Mouse (Mus musculus) layer of hippocampus, adult 9-10 months (tissue): ENCODE measurements around the gene Iqcf6.
A peak's percentile ranks its signal among the peaks of the same experiment; 100 is the strongest.
"Not testable (repeated sequence)": the region's sequence is repeated elsewhere in the genome, so short reads cannot be mapped to it uniquely, and the experiment has no call there.

Source experiments
- DNase-seq: peaks from one replicate; pipeline ENCODE4 v3.0.0; 2022; ENCODE audit warnings: low spot score

Iqcf6 gene

DNA sequence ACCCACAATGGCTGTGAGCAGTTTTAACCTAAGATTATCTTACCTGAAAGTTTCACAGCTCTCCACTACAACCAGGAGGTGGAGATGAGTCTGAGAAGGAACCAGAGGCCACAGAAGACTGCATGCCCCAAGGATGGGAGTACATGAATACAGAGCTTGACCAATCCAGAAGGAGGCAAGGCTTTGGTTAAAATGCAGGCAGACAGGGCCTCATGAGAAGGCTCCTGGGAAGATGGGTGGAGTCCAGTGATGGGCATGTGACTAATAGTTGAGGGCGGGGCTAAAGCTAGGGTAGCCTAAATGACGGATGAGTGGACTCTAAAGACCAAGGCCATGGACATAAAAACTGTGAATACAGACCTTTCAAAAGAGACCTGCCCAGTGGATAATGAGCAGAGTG, at the start of gene Iqcf6:
Gene Iqcf6, plus strand, starts transcription at position 301 of the 400 bp plus-strand sequence.
- no peak for DNase-seq

DNA sequence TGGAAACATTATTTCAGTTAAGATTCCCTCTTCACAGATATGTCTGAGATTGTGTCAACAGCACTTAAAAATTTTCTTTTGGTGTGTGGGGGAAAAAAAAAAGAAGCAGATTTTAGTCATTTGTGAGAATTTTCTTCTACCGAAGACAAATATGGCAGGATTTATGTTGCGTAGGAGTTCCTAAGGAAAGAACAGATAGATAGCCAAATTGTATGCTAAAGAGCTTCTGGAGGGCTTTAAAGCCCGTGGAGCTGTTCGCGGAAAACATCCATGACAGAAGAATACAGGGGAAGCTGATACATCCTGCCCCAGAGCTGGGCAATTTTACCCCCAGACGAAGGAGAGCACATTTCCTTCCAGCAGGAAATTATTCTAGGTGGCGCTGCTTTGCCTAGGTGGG, 46.4 kb upstream of the Iqcf6 start:
- DNase-seq: no peak

DNA sequence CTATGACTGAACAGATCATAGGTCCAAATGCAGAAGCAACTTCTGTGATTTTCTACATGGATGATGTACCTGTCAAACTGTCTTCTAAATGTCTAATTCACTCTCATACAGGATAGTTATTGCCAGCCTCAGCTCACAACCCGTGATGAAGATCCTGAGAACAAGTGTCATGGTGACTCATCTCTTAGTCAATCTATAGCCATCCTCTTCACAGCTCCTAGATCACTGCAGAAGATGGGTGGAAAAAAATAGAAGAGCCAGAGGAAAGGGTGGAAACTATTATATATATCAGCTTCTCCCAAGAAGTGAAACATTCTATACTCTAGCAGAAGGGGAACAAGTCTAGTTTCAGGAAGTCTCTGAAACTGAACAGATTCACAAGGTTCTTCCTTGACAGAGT, 43.8 kb upstream of the Iqcf6 start:
- no peak for DNase-seq

DNA sequence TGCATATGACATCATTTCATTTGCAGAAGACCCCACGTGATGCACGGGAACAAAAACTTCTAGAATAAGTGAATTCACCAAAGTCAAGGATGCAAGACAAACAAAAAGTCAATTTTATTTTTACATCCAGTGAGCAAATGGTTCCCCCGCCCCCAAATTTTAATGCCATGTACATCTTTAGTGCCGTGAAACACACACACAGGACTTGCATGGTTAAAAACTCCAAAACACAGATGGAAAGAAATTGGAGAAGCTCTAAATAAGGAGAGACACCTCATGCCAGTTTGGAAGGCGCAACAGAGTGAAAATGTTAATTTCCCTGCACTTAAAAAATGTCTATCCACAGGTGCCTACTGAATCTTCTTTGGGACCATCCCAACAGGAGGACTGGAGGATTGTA, 34.2 kb upstream of the Iqcf6 start:
- DNase-seq: no peak

DNA sequence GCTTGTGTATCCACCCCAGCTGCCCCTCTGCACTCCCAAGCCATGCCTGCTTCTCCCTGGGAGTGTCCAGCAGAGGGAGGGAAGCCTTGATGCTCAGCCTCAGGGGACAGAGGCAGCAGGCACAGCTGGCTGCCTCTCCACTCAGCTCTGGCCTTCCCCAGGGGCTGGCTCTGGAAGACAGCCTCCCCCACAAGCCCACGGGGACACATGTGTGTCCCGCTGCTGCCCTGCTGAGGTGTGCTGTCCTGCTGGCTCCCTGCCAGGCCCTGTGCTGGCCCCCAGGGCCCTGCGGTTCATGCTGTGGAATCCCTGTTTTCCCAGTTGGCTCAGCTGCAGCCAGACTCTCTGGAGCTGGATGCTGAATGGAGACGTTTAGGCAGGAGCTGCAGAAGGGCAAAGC, 31.0 kb upstream of the Iqcf6 start:
- not testable (repeated sequence) for DNase-seq

DNA sequence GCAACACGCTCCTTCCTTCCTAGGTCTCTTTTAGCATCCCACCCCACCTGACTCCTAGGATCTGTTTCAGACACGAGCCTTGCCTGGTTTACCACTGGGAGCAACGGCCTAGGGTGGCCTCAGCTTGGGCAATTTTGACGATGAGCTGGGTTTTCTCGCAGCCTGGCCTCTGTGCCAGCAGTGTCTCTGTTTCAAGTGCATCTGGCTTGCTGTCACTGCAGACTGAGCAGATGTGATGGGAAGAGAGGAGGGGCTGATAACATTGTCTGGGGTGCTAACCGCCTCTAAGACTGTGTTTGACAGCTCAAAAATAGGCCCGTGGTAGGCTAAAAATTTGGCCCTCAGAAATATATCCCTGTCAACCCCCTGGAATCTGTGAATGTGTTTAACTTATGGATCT, 30.5 kb upstream of the Iqcf6 start:
- DNase-seq: no peak

DNA sequence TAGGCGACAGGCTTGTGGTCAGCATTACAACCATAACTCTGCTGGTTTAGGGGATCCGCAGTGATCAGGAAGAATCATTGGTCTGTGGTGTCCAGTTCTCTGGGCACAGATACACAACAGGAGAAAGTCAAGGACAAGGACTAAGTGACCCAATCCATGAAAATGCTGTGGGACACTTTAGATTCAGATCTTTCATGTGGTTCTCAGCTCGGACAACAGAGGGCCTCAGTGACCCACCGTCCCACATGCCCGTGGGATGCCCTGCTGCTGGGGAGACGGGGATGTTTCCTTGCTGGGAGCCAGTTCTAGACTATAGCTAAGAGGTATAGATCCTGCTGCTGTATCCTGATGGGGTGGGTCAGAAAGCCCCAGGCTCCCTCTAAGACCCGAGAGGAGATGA, 27.9 kb upstream of the Iqcf6 start:
- DNase-seq: no peak

DNA sequence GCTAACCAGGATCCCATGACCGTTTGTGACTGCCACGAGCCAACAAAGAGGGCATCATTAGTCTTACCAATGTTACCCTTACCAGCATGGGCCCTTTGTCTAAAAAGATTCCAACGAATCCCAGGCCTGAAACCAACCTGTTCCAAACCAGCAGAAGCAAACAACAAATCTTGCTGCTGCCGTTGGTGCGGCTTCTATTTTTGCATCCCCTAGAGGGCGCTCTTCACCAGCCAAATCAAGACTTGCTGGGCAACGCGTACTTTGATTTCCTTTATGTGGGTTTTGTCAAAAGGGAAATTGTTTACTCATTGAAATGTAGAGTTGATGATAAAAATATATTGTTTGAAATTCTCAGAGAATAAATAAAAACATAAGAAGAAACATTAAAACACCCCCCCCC, 25.8 kb upstream of the Iqcf6 start:
- DNase-seq: no peak

DNA sequence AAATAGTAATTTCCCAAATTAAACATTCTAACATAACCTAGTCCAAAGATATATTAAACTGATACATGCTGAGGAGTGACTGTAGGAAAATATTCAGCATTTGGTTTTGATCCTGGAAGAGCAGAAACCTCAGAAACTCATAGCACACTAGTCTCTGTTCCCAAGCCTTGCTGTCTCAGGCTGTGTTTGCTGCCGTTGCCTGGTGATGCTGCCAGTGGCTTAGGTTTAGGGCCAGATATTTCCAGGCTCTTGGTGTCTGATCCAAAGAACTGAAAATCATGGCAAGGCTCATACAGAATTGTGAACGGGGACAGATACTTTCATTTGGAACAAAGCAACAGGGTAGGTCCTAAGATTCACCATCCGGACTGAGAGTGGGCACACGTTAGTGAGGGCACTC, 15.7 kb upstream of the Iqcf6 start:
- DNase-seq: no peak

DNA sequence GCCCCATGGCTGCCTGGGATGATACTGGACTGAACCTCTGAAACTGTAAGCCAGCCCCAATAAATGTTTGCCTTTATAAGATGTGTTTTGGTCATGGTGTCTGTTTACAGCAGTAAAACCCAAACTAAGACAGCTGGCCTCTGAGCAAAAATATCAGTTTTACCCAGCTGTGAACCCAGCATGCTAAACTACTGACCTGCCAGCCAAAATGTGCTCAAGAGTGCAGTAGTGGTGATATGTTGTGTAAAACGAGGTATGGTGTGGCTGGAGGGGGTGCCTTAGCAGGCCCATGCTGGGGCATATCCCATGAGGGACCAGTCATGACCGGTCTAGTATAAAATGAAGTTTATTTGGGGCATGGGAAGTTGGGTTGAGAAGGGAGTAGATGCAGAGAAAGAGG, 12.4 kb upstream of the Iqcf6 start:
- DNase-seq: no peak

DNA sequence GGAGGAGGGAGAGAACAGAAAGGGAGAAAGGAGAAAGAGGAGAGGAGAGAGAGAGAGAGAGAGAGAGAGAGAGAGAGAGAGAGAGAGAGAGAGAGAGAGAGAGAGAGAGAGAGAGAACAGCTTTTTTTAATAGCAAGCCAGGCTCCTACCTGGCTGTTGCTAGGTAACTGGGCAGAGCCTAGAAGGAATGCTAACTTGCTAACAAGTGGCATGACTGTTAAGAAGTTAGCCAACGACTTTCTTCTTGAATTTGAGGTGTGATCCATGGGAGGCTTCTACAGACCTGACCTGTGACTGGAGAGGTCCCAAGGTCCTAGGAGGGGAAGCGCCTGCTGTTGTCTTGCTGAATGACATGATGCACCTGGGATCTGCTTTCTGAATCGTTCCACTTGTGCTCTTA, 11.8 kb upstream of the Iqcf6 start:
- no peak for DNase-seq

DNA sequence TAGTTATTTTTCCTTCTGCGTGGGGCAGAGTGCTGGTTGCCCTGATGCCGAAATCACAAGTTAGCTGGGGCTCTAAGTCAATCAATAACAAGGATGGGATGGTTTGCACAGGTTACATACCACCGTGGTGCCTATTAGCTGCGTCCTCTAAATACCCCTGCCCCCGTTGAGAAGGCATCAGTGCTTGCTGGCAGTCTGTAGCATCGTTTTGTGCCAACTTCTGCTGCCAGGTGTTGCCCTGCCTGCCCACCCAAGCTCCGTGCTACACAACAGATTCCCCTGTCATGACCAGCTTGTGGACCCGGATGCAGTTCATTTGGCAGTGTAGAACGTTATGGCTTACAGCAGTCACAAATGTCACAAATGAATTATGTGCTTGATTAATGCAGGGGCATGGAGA, 10.1 kb upstream of the Iqcf6 start:
- no peak for DNase-seq

DNA sequence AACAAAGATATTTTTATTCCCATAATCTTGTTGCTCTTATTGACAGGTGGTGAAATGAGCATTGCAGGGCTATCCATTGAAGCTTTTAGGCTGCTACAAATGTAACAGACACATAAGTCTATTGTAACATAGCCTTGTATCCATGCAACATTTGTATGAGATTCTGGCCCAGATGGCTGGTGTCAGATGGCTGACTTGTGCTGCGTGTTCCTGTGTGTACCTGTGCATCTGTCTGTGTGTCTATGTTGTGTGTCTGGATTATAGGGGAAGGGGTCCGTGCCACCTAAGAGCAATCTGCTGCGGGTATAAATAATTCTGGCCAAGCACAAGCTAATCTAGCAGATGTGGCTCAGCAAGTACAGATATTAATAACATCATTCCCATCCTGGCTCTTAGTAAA, 8.9 kb upstream of the Iqcf6 start:
- peak; percentile 92 for DNase-seq

DNA sequence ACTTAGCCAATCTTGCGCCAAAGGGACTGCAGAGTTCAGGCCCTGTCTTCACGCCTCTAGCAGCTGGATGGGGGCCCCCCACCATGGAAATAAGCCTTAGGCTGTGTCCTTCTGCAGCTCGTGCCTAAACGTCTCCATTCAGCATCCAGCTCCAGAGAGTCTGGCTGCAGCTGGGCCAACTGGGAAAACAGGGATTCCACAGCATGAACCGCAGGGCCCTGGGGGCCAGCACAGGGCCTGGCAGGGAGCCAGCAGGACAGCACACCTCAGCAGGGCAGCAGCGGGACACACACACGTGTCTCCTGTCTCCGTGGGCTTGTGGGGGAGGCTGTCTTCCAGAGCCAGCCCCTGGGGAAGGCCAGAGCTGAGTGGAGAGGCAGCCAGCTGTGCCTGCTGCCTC, 1.4 kb downstream of the Iqcf6 start:
- DNase-seq: not testable (repeated sequence)

DNA sequence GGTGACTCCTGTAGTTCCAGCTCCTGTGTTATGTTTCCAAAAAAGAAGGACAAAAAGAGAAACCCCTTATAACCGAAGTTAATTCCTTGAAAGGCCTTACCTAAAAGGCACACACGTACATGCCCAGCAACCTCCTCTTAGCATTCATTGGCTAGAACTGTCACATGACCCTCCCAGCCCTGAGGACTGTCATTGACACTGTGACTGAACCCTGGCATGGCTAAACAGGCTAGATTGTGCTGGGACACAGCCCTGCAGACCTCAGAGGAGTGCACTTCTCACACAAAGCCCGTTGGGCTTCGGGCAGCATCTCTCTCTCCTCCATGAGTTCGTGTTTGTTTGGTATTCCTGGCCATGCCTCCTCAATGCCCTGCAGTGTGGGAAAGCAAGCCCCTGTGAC, 5.8 kb downstream of the Iqcf6 start:
- DNase-seq: no peak

DNA sequence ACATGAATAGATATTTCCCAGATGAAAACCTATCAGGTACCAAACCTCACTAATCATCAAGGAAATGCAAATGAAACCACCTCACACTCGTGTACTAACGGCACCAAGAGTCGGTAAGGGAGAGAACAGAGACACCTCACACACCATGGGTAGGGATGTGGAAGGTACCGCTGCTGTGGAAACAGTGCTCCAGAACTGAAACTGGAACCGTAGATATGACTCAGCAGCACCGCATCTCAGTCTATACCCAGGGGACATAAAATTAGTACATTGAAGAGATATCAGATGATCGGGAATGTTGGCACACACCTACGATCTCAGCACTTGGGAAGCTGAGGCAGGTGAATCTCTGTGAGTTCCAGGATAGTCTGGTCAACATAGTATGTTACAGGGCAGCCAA, 11.8 kb downstream of the Iqcf6 start:
- no peak for DNase-seq

DNA sequence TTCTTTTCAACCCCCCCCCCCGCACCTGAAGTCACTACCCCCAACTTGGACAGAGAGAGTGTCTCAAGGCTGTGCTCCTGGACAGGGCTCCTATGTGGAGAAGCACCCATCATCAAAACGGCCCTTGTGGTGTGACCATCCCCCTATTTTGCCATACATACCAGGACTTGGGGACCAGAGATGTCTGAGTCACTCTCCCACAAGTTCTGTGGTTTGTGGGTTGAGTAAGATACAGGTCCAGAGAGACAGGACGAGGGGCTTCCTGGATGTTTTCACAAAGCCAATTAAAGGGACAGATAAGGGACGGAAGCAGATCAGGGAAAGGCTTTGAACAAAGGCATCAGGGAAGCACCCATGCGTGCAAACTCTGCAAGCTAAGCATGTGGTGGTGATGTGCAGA, 15.0 kb downstream of the Iqcf6 start:
- no peak for DNase-seq

DNA sequence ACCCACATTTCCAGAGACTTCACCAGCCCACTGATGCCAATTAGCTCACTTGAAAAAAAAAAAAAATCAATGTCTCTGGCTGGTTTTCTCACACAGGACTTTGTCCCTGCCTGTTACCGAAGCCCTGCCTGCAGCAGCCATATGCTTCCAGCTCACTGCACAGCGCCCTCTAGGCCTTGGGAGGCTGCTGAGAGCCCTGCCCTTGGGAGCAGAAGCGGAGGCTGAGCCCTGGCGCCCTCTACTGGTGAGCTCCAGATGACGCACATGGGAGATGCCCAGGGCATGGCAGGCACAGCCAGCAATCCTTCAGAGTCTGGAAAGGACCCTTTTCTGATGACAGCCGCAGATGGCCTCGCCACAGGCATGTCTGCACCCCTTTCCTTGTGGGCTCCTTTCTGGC, 16.7 kb downstream of the Iqcf6 start:
- peak; percentile 53 for DNase-seq

DNA sequence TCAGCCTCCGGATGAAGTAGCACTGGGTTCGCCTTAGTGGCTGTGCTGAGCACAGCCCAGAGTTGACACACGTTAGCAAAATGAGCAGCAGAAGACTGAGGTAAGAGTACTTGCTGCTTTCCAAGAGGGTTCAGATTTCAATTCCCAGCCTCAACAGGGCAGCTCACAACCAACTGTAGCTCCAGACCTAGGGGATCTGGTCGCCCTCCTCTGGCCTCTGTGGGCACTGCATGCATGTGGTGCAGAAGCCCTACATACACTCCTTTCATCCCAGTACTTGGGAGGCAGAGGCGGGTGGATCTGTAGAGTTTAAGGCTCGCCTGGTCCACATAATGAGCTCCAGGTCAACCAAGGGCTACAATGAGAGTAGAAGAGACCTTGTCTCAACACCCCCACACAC, 17.4 kb downstream of the Iqcf6 start:
- DNase-seq: no peak

DNA sequence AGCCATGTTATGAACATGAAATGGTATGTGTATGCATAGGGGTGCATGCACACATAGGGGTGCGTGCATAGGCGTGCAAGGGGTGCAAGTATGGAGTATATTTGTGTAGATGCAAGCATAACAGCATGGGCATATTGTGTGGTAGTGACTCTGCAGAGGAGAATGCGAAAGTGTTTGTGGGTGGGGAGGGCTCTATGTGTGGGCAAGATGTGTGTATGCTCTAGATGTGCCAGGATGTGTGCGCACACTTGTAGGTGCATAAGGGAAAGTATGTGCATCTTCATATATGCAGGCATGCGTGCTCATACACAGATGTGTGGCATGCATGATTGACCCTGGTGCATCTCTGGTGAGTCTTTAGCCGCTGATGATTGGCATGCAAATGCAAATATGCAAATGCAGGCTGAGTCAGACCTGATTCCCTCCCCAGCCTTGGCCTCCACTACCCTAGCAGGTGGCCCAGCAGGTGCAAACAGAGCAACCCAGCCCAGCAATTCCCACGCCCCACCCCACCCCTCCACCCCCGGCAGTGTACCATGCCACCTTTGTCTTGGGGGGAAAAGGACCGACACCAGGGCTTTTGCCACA, 19.4 kb downstream of the Iqcf6 start:
- no peak for DNase-seq

DNA sequence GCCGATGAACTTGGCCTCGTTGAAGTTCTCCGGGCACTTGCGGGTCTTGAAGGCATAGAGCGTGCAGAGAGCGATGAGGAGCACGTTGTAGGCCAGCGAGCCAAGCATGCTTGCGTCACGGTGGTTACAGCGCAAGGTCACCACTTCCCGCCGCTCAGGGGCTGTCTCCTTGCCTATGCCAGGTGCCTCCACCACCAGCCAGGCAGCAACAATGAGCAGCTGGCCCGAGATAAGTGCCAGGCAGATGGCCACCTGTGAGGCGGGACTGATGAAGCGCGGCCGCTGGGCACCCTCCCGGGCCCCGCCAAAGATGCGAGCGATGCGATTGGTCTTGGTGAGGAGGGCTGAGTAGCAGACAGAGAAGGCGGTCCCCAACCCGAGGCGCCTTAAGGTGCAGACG, 20.8 kb downstream of the Iqcf6 start:
- DNase-seq: no peak

DNA sequence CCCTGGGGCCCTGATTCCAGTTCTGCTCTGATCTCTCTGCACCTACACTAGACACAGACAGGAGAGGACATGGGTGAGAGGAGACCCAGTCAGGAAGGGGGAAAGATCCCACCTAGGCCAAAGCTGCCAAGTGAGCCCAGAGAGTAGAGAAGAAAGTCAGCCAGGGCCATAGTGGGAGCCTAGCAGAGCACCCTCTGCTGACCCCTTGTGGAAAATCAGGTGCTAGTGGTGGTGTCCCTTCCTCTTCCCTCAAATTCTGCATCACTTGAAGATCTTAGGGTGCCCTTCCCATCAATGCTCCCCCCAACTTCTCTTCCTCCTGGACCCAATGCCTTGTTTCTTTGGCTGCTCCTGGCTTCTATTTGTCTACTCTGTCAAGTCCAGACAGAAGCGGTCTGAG, 26.3 kb downstream of the Iqcf6 start:
- DNase-seq: no peak

DNA sequence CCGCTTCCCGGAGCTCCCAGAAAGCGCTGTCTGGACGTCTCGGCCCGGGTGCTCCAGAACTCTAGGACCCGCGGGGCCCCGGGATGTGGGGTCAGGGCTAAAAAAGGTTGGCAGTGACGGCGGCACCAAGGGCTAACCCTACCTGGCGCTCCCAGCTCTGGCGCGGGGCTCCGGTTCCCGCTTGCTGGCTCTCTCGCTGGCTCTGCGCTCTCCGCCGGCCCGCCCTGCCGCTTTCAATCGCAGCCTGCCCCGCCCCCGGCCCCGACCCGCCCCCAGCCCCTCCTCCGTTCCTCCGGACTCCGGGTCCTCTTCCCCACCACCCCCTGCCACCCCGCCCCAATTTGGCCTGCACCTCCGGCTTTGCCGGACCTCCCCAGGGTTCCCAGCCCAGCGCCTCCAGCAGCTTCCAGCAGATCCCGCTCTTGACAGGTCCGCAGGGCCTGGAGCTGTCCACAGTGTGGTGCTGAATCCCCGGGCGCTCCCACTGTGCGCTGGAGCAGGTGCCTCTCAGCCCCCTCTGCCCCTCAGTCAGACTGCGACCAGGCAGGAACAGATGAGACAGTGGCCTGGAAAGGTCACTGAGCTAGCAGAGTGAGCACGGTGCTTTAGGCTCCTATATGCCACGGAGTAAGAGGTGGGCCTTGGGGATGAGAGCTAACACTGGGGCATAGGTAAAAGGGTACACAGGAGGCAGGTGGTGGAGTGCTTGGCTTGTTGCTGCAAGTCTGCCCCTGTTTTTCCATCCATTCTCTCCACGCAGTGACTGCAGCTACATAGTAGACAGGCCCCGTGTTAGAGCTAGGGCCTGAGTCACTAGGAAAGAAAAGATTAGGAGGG, 29.7 kb downstream of the Iqcf6 start, which contains the start of gene Grm2:
Gene Grm2, minus strand, starts transcription at position 199 of the 837 bp plus-strand sequence.
- DNase-seq: no peak

DNA sequence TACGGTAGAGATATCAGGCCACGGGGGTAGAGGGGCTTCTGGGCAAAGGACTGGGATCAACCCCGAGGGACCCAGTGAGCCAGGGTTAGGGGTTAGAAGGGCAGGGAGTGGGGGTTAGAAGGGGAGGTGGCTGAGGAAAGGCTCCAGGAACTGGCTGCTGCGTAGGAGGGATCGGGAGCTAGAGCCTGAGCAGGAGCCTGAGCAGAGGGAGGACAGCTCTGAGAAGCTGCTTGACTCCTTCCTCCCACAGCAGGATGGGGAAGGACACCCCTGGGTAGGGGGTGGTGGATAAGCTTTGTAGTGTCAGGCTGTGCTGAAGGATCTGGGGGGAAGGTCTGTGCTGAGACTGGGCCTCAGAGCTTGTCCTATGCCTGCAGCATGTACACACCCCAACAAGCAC, 30.4 kb downstream of the Iqcf6 start:
- DNase-seq: no peak
